Mouse (Mus musculus): ENCODE results near the gene Wdr53. TPM values are rescaled to one million over a fixed set of nuclear protein-coding genes. Genes with fewer than 3 reads are reported as not detected.
A peak's percentile ranks its signal among the peaks of the same experiment; 100 is the strongest.
"Not testable (repeated sequence)": the region's sequence is repeated elsewhere in the genome, so short reads cannot be mapped to it uniquely, and the experiment has no call there.

Gene Wdr53
- polyA plus RNA-seq, 1 experiment from 2014 or later, result 15.8 TPM

DNA sequence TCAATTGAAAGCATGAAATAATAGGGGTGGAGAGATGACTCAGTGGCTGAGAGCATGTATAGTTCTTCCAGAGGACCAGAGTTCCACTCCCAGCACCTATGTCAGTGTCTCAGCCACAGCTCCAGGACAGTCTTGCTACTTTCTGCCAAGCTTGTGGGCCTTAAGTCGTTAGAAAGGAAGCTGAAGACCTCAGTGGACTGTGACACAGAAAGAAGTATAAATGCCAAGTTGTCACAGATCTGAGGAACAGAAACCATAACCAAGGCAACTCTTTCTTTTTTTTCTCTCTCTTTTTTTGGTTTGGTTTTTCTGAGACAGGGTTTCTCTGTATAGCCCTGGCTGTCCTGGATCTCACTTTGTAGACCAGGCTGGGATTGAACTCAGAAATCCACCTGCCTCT, 28.8 kb downstream of the Wdr53 start:
- WGBS, result 84% methylated on average over 1 of the region's 1 CpGs
- Histone ChIP-seq H3K4me2 (ENCODE audit: low read length) (no peak overlapping the region), H3K36me3 (ENCODE audit: control insufficient read depth, insufficient read depth, low read length) (no peaks in the 10 kb centered on the region), H3K9ac (ENCODE audit: low read depth, low read length) (no peak overlapping the region), H3K4me1 (ENCODE audit: control insufficient read depth, insufficient read depth, low read depth, low read length) (peaks cover 12% of the 10 kb centered on the region), H3K27ac (ENCODE audit: low read depth, low read length) (no peak overlapping the region), H3K27me3 (replicated peaks; ENCODE audit: control insufficient read depth, insufficient read depth, low read length) (no peaks in the 10 kb centered on the region), H3K9me3 (ENCODE audit: control insufficient read depth, low read length) (no peaks in the 10 kb centered on the region), H3K4me3 (ENCODE audit: low read length) (no peak overlapping the region)
- ATAC-seq, result no peak

GRCm38 (mm10) chr16:32277308-32278256, 30.6 kb downstream of the Wdr53 start, which contains the start of gene Rnf168:
Gene Rnf168, plus strand, starts transcription at chr16:32277459.
- no peaks in the 10 kb centered on the region for H3K27me3 ChIP-seq (replicated peaks; ENCODE audit: control insufficient read depth, insufficient read depth, low read length)
- H3K4me1 ChIP-seq (ENCODE audit: control insufficient read depth, insufficient read depth, low read depth, low read length), result peaks cover 18% of the 10 kb centered on the region
- H3K9ac ChIP-seq (ENCODE audit: low read depth, low read length), result peak within 1 kb of the TSS; percentile 94
- under 1% methylated on average over 54 of the region's 75 CpGs for WGBS
- peak within 1 kb of the TSS; percentile 93 for H3K4me3 ChIP-seq (ENCODE audit: low read length)
- H3K36me3 ChIP-seq (ENCODE audit: control insufficient read depth, insufficient read depth, low read length), result no peaks in the 10 kb centered on the region
- peak; percentile 95 for ATAC-seq
- H3K9me3 ChIP-seq (ENCODE audit: control insufficient read depth, low read length), result no peaks in the 10 kb centered on the region
- H3K4me2 ChIP-seq (ENCODE audit: low read length), result peak within 1 kb of the TSS; percentile 60
- peak within 1 kb of the TSS; percentile 96 for H3K27ac ChIP-seq (ENCODE audit: low read depth, low read length)

GRCm38 (mm10) chr16:32278396-32278795, 31.4 kb downstream of the Wdr53 start:
- Histone ChIP-seq H3K9me3 (ENCODE audit: control insufficient read depth, low read length) (no peaks in the 10 kb centered on the region), H3K27ac (ENCODE audit: low read depth, low read length) (no peak overlapping the region), H3K36me3 (ENCODE audit: control insufficient read depth, insufficient read depth, low read length) (no peaks in the 10 kb centered on the region; the same call in 1 of the 2 replicates), H3K27me3 (replicated peaks; ENCODE audit: control insufficient read depth, insufficient read depth, low read length) (no peaks in the 10 kb centered on the region), H3K4me3 (ENCODE audit: low read length) (peak overlapping the region; percentile 93), H3K9ac (ENCODE audit: low read depth, low read length) (peak overlapping the region; percentile 94), H3K4me1 (ENCODE audit: control insufficient read depth, insufficient read depth, low read depth, low read length) (peaks cover 18% of the 10 kb centered on the region), H3K4me2 (ENCODE audit: low read length) (peak overlapping the region; percentile 60)
- 58% methylated on average over 7 of the region's 7 CpGs for WGBS
- ATAC-seq, result no peak

GRCm38 (mm10) chr16:32280211-32280610, 33.2 kb downstream of the Wdr53 start:
- Histone ChIP-seq H3K36me3 (ENCODE audit: control insufficient read depth, insufficient read depth, low read length) (peaks cover 10% of the 10 kb centered on the region; the same call in 1 of the 2 replicates), H3K4me3 (ENCODE audit: low read length) (0 out of 2 replicates have a peak overlapping the region, but pooled peaks have one; percentile 1), H3K9ac (ENCODE audit: low read depth, low read length) (no peak overlapping the region), H3K27ac (ENCODE audit: low read depth, low read length) (no peak overlapping the region), H3K4me2 (ENCODE audit: low read length) (peak overlapping the region; percentile 38), H3K4me1 (ENCODE audit: control insufficient read depth, insufficient read depth, low read depth, low read length) (peaks cover 18% of the 10 kb centered on the region), H3K27me3 (replicated peaks; ENCODE audit: control insufficient read depth, insufficient read depth, low read length) (no peaks in the 10 kb centered on the region), H3K9me3 (ENCODE audit: control insufficient read depth, low read length) (no peaks in the 10 kb centered on the region)
- ATAC-seq, result no peak
- 88% methylated on average over 8 of the region's 8 CpGs for WGBS

DNA sequence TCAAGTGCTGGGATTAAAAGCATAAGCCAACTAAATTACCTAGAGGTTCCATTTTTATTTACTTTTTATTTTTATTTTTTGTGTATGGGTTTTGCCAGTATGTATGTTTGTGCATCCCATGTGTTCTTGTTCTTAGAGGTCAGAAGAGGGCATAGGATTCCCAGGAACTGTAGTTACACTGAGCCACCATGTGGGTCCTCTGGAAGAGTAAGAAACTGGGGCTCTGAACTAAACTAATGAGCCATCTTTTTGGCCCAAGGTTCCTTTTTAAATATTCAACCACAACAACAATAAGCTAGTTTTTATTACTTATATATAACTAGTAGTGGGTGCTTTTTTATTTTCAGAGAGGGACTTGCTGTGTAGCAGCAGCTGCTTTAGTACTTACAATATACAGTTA, 35.6 kb downstream of the Wdr53 start:
- no peaks in the 10 kb centered on the region for H3K27me3 ChIP-seq (replicated peaks; ENCODE audit: control insufficient read depth, insufficient read depth, low read length)
- H3K9me3 ChIP-seq (ENCODE audit: control insufficient read depth, low read length), result no peaks in the 10 kb centered on the region
- H3K4me3 ChIP-seq (ENCODE audit: low read length), result no peak overlapping the region
- peaks cover 19% of the 10 kb centered on the region for H3K36me3 ChIP-seq (ENCODE audit: control insufficient read depth, insufficient read depth, low read length)
- H3K4me1 ChIP-seq (ENCODE audit: control insufficient read depth, insufficient read depth, low read depth, low read length), result peaks cover 15% of the 10 kb centered on the region
- ATAC-seq, result no peak
- H3K4me2 ChIP-seq (ENCODE audit: low read length), result no peak overlapping the region
- H3K27ac ChIP-seq (ENCODE audit: low read depth, low read length), result no peak overlapping the region
- no peak overlapping the region for H3K9ac ChIP-seq (ENCODE audit: low read depth, low read length)

DNA sequence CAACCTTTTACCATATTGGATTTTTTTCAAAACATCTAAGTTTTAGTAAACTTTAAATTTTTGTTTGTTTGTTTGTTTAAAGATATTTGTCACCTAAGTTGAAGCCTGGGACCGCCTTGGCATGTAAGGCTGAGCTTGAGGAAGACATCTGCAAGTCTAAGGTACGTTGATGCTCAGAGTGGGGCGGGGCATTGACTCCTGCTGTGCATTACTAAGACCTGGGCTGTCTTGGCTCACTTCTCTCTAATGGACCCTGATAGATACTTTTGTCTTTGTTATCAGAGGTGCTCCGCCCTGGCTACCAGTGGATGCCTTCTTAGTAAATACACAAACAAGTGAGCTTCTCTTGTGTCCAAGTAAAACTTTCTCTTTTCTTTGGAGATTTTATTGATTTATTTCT, 44.8 kb downstream of the Wdr53 start:
- no peak overlapping the region for H3K4me2 ChIP-seq (ENCODE audit: low read length)
- no peak overlapping the region for H3K9ac ChIP-seq (ENCODE audit: low read depth, low read length)
- peaks cover 26% of the 10 kb centered on the region for H3K36me3 ChIP-seq (ENCODE audit: control insufficient read depth, insufficient read depth, low read length)
- WGBS, result 94% methylated on average over 4 of the region's 4 CpGs
- no peak overlapping the region for H3K27ac ChIP-seq (ENCODE audit: low read depth, low read length)
- ATAC-seq, result no peak
- H3K4me3 ChIP-seq (ENCODE audit: low read length), result no peak overlapping the region
- H3K27me3 ChIP-seq (replicated peaks; ENCODE audit: control insufficient read depth, insufficient read depth, low read length), result no peaks in the 10 kb centered on the region
- no peaks in the 10 kb centered on the region for H3K4me1 ChIP-seq (ENCODE audit: control insufficient read depth, insufficient read depth, low read depth, low read length)
- H3K9me3 ChIP-seq (ENCODE audit: control insufficient read depth, low read length), result no peaks in the 10 kb centered on the region

GRCm38 (mm10) chr16:32299617-32300016, 52.6 kb downstream of the Wdr53 start:
- ATAC-seq; H3K27ac ChIP-seq (ENCODE audit: low read depth, low read length); H3K4me1 ChIP-seq (ENCODE audit: control insufficient read depth, insufficient read depth, low read depth, low read length); H3K9ac ChIP-seq (ENCODE audit: low read depth, low read length); H3K4me3 ChIP-seq (ENCODE audit: low read length); H3K9me3 ChIP-seq (ENCODE audit: control insufficient read depth, low read length); H3K4me2 ChIP-seq (ENCODE audit: low read length); H3K27me3 ChIP-seq (replicated peaks; ENCODE audit: control insufficient read depth, insufficient read depth, low read length): not testable (repeated sequence)
- peaks cover 25% of the 10 kb centered on the region for H3K36me3 ChIP-seq (ENCODE audit: control insufficient read depth, insufficient read depth, low read length)
- WGBS, result 98% methylated on average over 4 of the region's 4 CpGs

DNA sequence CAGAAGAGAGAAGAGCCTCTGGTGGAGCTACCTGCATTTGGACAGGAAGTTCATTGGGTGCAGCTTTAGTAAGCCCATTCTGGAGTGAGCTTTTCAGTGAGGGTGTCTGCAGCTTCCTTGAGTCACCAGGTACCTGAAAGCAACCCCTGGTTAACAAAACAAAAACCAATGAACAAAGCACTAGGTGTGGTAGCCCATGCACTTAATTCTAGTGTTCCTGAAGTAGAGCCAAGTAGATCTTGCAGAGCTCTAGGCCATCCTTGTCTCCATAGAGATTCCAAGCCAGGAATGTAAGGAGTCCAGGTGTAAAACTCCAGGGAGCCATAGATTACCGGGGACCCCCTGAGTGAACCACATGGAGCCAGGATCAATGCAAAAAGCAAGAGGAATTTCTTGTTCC, 56.0 kb downstream of the Wdr53 start:
- 36% methylated on average over 1 of the region's 1 CpGs for WGBS
- H3K36me3 ChIP-seq (ENCODE audit: control insufficient read depth, insufficient read depth, low read length), result peaks cover 12% of the 10 kb centered on the region
- no peak overlapping the region for H3K9ac ChIP-seq (ENCODE audit: low read depth, low read length)
- no peaks in the 10 kb centered on the region for H3K4me1 ChIP-seq (ENCODE audit: control insufficient read depth, insufficient read depth, low read depth, low read length)
- ATAC-seq, result no peak
- no peak overlapping the region for H3K27ac ChIP-seq (ENCODE audit: low read depth, low read length)
- H3K27me3 ChIP-seq (replicated peaks; ENCODE audit: control insufficient read depth, insufficient read depth, low read length), result no peaks in the 10 kb centered on the region
- H3K4me2 ChIP-seq (ENCODE audit: low read length), result no peak overlapping the region
- no peaks in the 10 kb centered on the region for H3K9me3 ChIP-seq (ENCODE audit: control insufficient read depth, low read length)
- H3K4me3 ChIP-seq (ENCODE audit: low read length), result no peak overlapping the region

DNA sequence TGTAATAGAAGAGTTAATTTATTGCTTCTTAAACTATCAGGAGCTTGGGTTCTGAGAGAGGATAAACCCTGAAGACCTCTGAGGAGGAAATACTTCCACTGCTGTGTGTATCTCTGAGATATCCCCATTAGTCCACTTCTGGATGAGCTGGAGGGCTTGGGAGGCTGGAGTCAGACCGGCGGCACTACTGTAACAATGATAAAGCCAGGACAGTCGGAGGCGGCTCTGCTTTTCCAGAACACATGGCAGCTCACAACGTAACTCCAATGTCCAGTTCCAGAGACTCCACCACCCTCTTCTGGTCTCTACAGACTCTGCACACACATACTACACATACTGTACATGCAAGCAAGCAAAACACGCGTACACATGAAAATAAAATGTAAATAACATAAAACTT, 56.9 kb downstream of the Wdr53 start:
- Histone ChIP-seq H3K4me2 (ENCODE audit: low read length) (no peak overlapping the region), H3K4me1 (ENCODE audit: control insufficient read depth, insufficient read depth, low read depth, low read length) (no peaks in the 10 kb centered on the region), H3K36me3 (ENCODE audit: control insufficient read depth, insufficient read depth, low read length) (peaks cover 7% of the 10 kb centered on the region; the same call in 1 of the 2 replicates), H3K4me3 (ENCODE audit: low read length) (no peak overlapping the region), H3K9me3 (ENCODE audit: control insufficient read depth, low read length) (no peaks in the 10 kb centered on the region), H3K9ac (ENCODE audit: low read depth, low read length) (no peak overlapping the region), H3K27me3 (replicated peaks; ENCODE audit: control insufficient read depth, insufficient read depth, low read length) (no peaks in the 10 kb centered on the region), H3K27ac (ENCODE audit: low read depth, low read length) (no peak overlapping the region)
- no peak for ATAC-seq
- WGBS, result 95% methylated on average over 7 of the region's 7 CpGs

Data from hindbrain, embryonic 16.5 days (tissue).